Mouse (Mus musculus): Measurements from ENCODE around the gene Cdhr2.

- TF ChIP-seq CTCF (IDR thresholded peaks at IDR 0.05) (no peak), EP300 (IDR thresholded peaks at IDR 0.05) (no peak)
Observed at GRCm38 (mm10) chr13:54765281-54766191, 64.3 kb downstream of the Cdhr2 start.

All from lung, postnatal 0 days (tissue).